Comparison of ENCODE assay signal across 12 mouse cellular contexts in genomic region chr17:29096245-29096644, GRCm38 (mm10). TPM values are rescaled to one million over a fixed set of nuclear protein-coding genes. Genes with fewer than 3 reads are reported as not detected.
DNase-seq lines count a peak whose midpoint lies in the region; ATAC-seq and TF ChIP-seq lines count a peak whose summit lies in the region.
"Had no signal": no experiment of that assay in that cellular context is flagged by ENCODE, and none has a peak within 500 bp of the region (broad histone marks: within the 10 kb centered on the region; RNA-seq: fewer than 3 reads in every experiment).

No protein-coding gene starts in this region.

- H3K27me3 ChIP-seq in heart, embryonic 11.5 days (ENCODE audit: control insufficient read depth, insufficient read depth, low read length) = peaks cover 11% of the 10 kb centered on the region
- peaks cover 25% of the 10 kb centered on the region for H3K27me3 ChIP-seq in midbrain, embryonic 11.5 days (ENCODE audit: control insufficient read depth, insufficient read depth, low read length)
- H3K27me3 ChIP-seq in midbrain, embryonic 15.5 days (replicated peaks) = peaks cover 19% of the 10 kb centered on the region
- H3K27me3 ChIP-seq in embryonic facial prominence, embryonic 14.5 days (replicated peaks; ENCODE audit: control insufficient read depth, insufficient read depth, low read length) = peaks cover 29% of the 10 kb centered on the region
- peaks cover 8% of the 10 kb centered on the region for H3K27me3 ChIP-seq in stomach, embryonic 15.5 days (replicated peaks)
- peaks cover 10% of the 10 kb centered on the region; the same call in 1 of the 2 replicates for H3K27me3 ChIP-seq in thymus, adult 2 months (ENCODE audit: control insufficient read depth, insufficient read depth, low read length)

- H3K9me3 ChIP-seq in heart, embryonic 11.5 days (replicated peaks; ENCODE audit: control insufficient read depth, low read length) = no peaks in the 10 kb centered on the region
- no peaks in the 10 kb centered on the region for H3K9me3 ChIP-seq in midbrain, embryonic 11.5 days (ENCODE audit: control insufficient read depth, low read length)
- no peaks in the 10 kb centered on the region for H3K9me3 ChIP-seq in midbrain, embryonic 15.5 days
- no peaks in the 10 kb centered on the region for H3K9me3 ChIP-seq in embryonic facial prominence, embryonic 14.5 days (ENCODE audit: control insufficient read depth, low read length)
- no peaks in the 10 kb centered on the region for H3K9me3 ChIP-seq in stomach, embryonic 15.5 days

- DNase-seq in heart, postnatal 4 days = peak; percentile 4
- DNase-seq in midbrain, embryonic 11.5 days (ENCODE audit: low spot score, missing footprints) = peak; percentile 80
- no peak for DNase-seq in embryonic facial prominence, embryonic 14.5 days (ENCODE audit: low spot score)
- DNase-seq in spleen, adult 18-20 months = no peak
- no peak for DNase-seq in thymus, adult 2 months
- DNase-seq: cerebellum, adult 18-20 months had no signal

- no peak overlapping the region for H3K9ac ChIP-seq in heart, embryonic 11.5 days (ENCODE audit: low read depth, low read length)
- no peak overlapping the region for H3K9ac ChIP-seq in midbrain, embryonic 11.5 days (ENCODE audit: low read length)
- H3K9ac ChIP-seq in midbrain, embryonic 15.5 days = no peak overlapping the region
- H3K9ac ChIP-seq in embryonic facial prominence, embryonic 14.5 days (ENCODE audit: low read depth, low read length) = peak overlapping the region; percentile 72; the same call in 1 of the 2 replicates
- H3K9ac ChIP-seq in stomach, embryonic 15.5 days = no peak overlapping the region

- H3K4me3 ChIP-seq in heart, embryonic 11.5 days (ENCODE audit: low read depth, low read length) = no peak overlapping the region
- no peak overlapping the region for H3K4me3 ChIP-seq in midbrain, embryonic 11.5 days (ENCODE audit: low read depth, low read length)
- H3K4me3 ChIP-seq in midbrain, embryonic 15.5 days = no peak overlapping the region
- no peak overlapping the region for H3K4me3 ChIP-seq in embryonic facial prominence, embryonic 14.5 days (ENCODE audit: low read depth, low read length)
- H3K4me3 ChIP-seq in stomach, embryonic 15.5 days (replicated peaks) = no peak overlapping the region
- no peak overlapping the region for H3K4me3 ChIP-seq in thymus, adult 2 months (ENCODE audit: control insufficient read depth, insufficient read depth, low read length)

- no peak for TF ChIP-seq CTCF in thymus, adult 2 months (IDR thresholded peaks at IDR 0.05; ENCODE audit: borderline replicate concordance, control insufficient read depth, extremely low read depth, insufficient read depth, low read length, poor library complexity)

- no peak overlapping the region for H3K27ac ChIP-seq in heart, embryonic 11.5 days (ENCODE audit: low read depth, low read length)
- no peak overlapping the region for H3K27ac ChIP-seq in midbrain, embryonic 11.5 days (ENCODE audit: low read depth, low read length)
- no peak overlapping the region for H3K27ac ChIP-seq in midbrain, embryonic 15.5 days
- H3K27ac ChIP-seq in embryonic facial prominence, embryonic 14.5 days (replicated peaks; ENCODE audit: low read depth, low read length) = no peak overlapping the region
- H3K27ac ChIP-seq in stomach, embryonic 15.5 days = no peak overlapping the region
- no peak overlapping the region for H3K27ac ChIP-seq in thymus, adult 2 months (ENCODE audit: control insufficient read depth, insufficient read depth, low read length)
- H3K27ac ChIP-seq: heart, adult 2 months had no signal

- TF ChIP-seq POLR2A in thymus, adult 2 months (IDR thresholded peaks at IDR 0.05; ENCODE audit: control insufficient read depth, extremely low read depth, insufficient read depth, low read length, poor library complexity) = no peak

- ATAC-seq in heart, embryonic 11.5 days (replicated peaks; ENCODE audit: insufficient number of reproducible peaks, low FRiP score, low TSS enrichment) = no peak
- no peak for ATAC-seq in midbrain, embryonic 11.5 days (ENCODE audit: low FRiP score)
- ATAC-seq in midbrain, embryonic 15.5 days (replicated peaks) = no peak
- no peak for ATAC-seq in embryonic facial prominence, embryonic 14.5 days (ENCODE audit: low read depth)
- no peak for ATAC-seq in stomach, embryonic 15.5 days (ENCODE audit: insufficient read depth, low FRiP score, low read depth)

- H3K4me2 ChIP-seq in heart, embryonic 11.5 days = no peak overlapping the region
- no peak overlapping the region for H3K4me2 ChIP-seq in midbrain, embryonic 11.5 days
- no peak overlapping the region for H3K4me2 ChIP-seq in midbrain, embryonic 15.5 days
- H3K4me2 ChIP-seq in embryonic facial prominence, embryonic 14.5 days (ENCODE audit: low read depth, low read length) = peak overlapping the region; percentile 87
- peak overlapping the region; percentile 93; the same call in 1 of the 2 replicates for H3K4me2 ChIP-seq in stomach, embryonic 15.5 days

- WGBS in heart, embryonic 11.5 days (ENCODE audit: insufficient replicate concordance) = 82% methylated on average over 6 of the region's 6 CpGs
- 91% methylated on average over 6 of the region's 6 CpGs for WGBS in midbrain, embryonic 11.5 days
- 94% methylated on average over 6 of the region's 6 CpGs for WGBS in midbrain, embryonic 15.5 days
- 89% methylated on average over 6 of the region's 6 CpGs for whole genome bisulfite sequencing in embryonic facial prominence, embryonic 14.5 days
- WGBS in stomach, embryonic 15.5 days = 82% methylated on average over 6 of the region's 6 CpGs
- 98% methylated on average over 6 of the region's 6 CpGs for WGBS in thymus, adult 2 months

- H3K4me1 ChIP-seq in heart, embryonic 11.5 days (ENCODE audit: control insufficient read depth, insufficient read depth, low read length) = no peaks in the 10 kb centered on the region; the same call in 1 of the 2 replicates
- H3K4me1 ChIP-seq in midbrain, embryonic 11.5 days (ENCODE audit: control insufficient read depth, insufficient read depth, low read length) = peaks cover 15% of the 10 kb centered on the region
- H3K4me1 ChIP-seq in midbrain, embryonic 15.5 days = peaks cover 23% of the 10 kb centered on the region
- H3K4me1 ChIP-seq in embryonic facial prominence, embryonic 14.5 days (ENCODE audit: control insufficient read depth, insufficient read depth, low read length) = peaks cover 10% of the 10 kb centered on the region; the same call in 1 of the 2 replicates
- peaks cover 28% of the 10 kb centered on the region for H3K4me1 ChIP-seq in stomach, embryonic 15.5 days
- peaks cover 28% of the 10 kb centered on the region for H3K4me1 ChIP-seq in thymus, adult 2 months (replicated peaks; ENCODE audit: control insufficient read depth, insufficient read depth, low read length)

- H3K36me3 ChIP-seq in heart, embryonic 11.5 days (ENCODE audit: control insufficient read depth, insufficient read depth, low read length) = no peaks in the 10 kb centered on the region
- no peaks in the 10 kb centered on the region for H3K36me3 ChIP-seq in midbrain, embryonic 11.5 days (ENCODE audit: control insufficient read depth, insufficient read depth, low read length)
- 0 out of 2 replicates have a peak, but pooled peaks cover 2% of the 10 kb centered on the region for H3K36me3 ChIP-seq in midbrain, embryonic 15.5 days (replicated peaks)
- H3K36me3 ChIP-seq in embryonic facial prominence, embryonic 14.5 days (ENCODE audit: control insufficient read depth, insufficient read depth, low read length) = 0 out of 2 replicates have a peak, but pooled peaks cover 4% of the 10 kb centered on the region
- H3K36me3 ChIP-seq in stomach, embryonic 15.5 days = peaks cover 6% of the 10 kb centered on the region; the same call in 1 of the 2 replicates
- no peaks in the 10 kb centered on the region for H3K36me3 ChIP-seq in thymus, adult 2 months (ENCODE audit: control insufficient read depth, insufficient read depth, low read length)

RNA-seq across cellular contexts. Expression of gene Cdkn1a, which starts 5.5 kb away (rescaled TPM):
- 10 to 100 TPM; 55.9 to 57.1 TPM for total RNA-seq in heart, postnatal 4 days (2021)
- polyA plus RNA-seq in heart, embryonic 11.5 days (2014; fragmentation: Nextera tagmentation; extraction: Ambion mirVana) = 39.3 TPM in 2 replicates
- polyA plus RNA-seq in midbrain, embryonic 11.5 days (2014; fragmentation: Nextera tagmentation; extraction: Ambion mirVana) = 16.1 and 17.4 TPM in 2 replicates
- 97.7 and 99.9 TPM in 2 replicates for polyA plus RNA-seq in midbrain, embryonic 15.5 days (2015; fragmentation: Nextera tagmentation; extraction: Ambion mirVana)
- polyA plus RNA-seq in embryonic facial prominence, embryonic 14.5 days (2014; fragmentation: Nextera tagmentation; extraction: Ambion mirVana) = 223 and 292 TPM in 2 replicates
- 89.7 and 102 TPM in 2 replicates for polyA plus RNA-seq in stomach, embryonic 15.5 days (2015; fragmentation: Nextera tagmentation; extraction: Ambion mirVana)
- polyA plus RNA-seq in thymus, adult 2 months (2012; rRNA removed) = 28.4 and 31.1 TPM in 2 replicates

RNA-seq across cellular contexts. Expression of gene Rab44, which starts 17.7 kb away (rescaled TPM):
- total RNA-seq in heart, postnatal 4 days (2021) = under 1 TPM; 0.47 to 0.57 TPM
- 0.20 TPM in 1 of 2 replicates, not detected in the other for polyA plus RNA-seq in heart, embryonic 11.5 days (2014; fragmentation: Nextera tagmentation; extraction: Ambion mirVana)
- polyA plus RNA-seq in midbrain, embryonic 11.5 days (2014; fragmentation: Nextera tagmentation; extraction: Ambion mirVana) = 0.22 and 0.44 TPM in 2 replicates
- 0.15 TPM in 1 of 2 replicates, not detected in the other for polyA plus RNA-seq in midbrain, embryonic 15.5 days (2015; fragmentation: Nextera tagmentation; extraction: Ambion mirVana)
- 1.7 and 2.2 TPM in 2 replicates for polyA plus RNA-seq in embryonic facial prominence, embryonic 14.5 days (2014; fragmentation: Nextera tagmentation; extraction: Ambion mirVana)
- polyA plus RNA-seq in stomach, embryonic 15.5 days (2015; fragmentation: Nextera tagmentation; extraction: Ambion mirVana) = 1.5 and 2.3 TPM in 2 replicates
- 8.3 and 8.9 TPM in 2 replicates for polyA plus RNA-seq in thymus, adult 2 months (2012; rRNA removed)
- polyA plus RNA-seq: forebrain, embryonic 16.5 days; limb, embryonic 11.5 days had no signal

Comparison
In these comparisons a context has a peak if more than half of its experiments do, and no peak if none do; other contexts are left out.
1. DNase-seq: peak in heart, postnatal 4 days (single experiment) and midbrain, embryonic 11.5 days (single experiment); none in embryonic facial prominence, embryonic 14.5 days (single experiment), spleen, adult 18-20 months (0 of 2) and thymus, adult 2 months (single experiment).
2. H3K4me2 ChIP-seq: peak in embryonic facial prominence, embryonic 14.5 days (single experiment) and stomach, embryonic 15.5 days (single experiment); none in heart, embryonic 11.5 days (single experiment), midbrain, embryonic 11.5 days (single experiment) and midbrain, embryonic 15.5 days (single experiment).